Mouse (Mus musculus): ENCODE measurements around the gene Hecw1. TPM values are rescaled to one million over a fixed set of nuclear protein-coding genes. Genes with fewer than 3 reads are reported as not detected.

Gene Hecw1
- total RNA-seq, 1 experiment, result 0.94 TPM

GRCm38 (mm10) chr13:14496954-14497353 lies 26.1 kb downstream of the Hecw1 start:
- H3K9me3 ChIP-seq (ENCODE audit: control insufficient read depth, insufficient read depth, low read depth, low read length), result no peaks in the 10 kb centered on the region
- no peak overlapping the region for H3K4me3 ChIP-seq (ENCODE audit: insufficient read depth in 1 of 2, low read depth in 1 of 2, low read length in 2 of 2, poor library complexity in 1 of 2, severe bottlenecking in 1 of 2)
- no peak for DNase-seq (ENCODE audit: low read depth, low spot score)
- no peaks in the 10 kb centered on the region for H3K4me1 ChIP-seq (ENCODE audit: control insufficient read depth in 2 of 2, insufficient read depth in 2 of 2, low read length in 2 of 2, poor library complexity in 1 of 2)
- no peaks in the 10 kb centered on the region for H3K36me3 ChIP-seq (ENCODE audit: control insufficient read depth, insufficient read depth, low read length, poor library complexity, severe bottlenecking)
- in situ Hi-C loops (cut with MboI; ENCODE audit: low sequenced_read_pairs in 2 of 2, unreplicated experiment in 2 of 2), result no loop called here
- no peak overlapping the region for H3K9ac ChIP-seq (ENCODE audit: insufficient read depth, low read depth, low read length, poor library complexity, severe bottlenecking)
- no peak overlapping the region for H3K27ac ChIP-seq (ENCODE audit: insufficient read depth, low read depth, low read length, poor library complexity, severe bottlenecking)
- no peak for TF ChIP-seq HCFC1 (IDR thresholded peaks at IDR 0.05; ENCODE audit: borderline replicate concordance, insufficient read depth, low read length)
- TF ChIP-seq CHD2 (IDR thresholded peaks at IDR 0.05; ENCODE audit: low read depth, low read length), result no peak
- no peak for TF ChIP-seq ZNF384 (IDR thresholded peaks at IDR 0.05; ENCODE audit: low read depth, low read length)

- TF ChIP-seq ZNF384 (IDR thresholded peaks at IDR 0.05; ENCODE audit: low read depth, low read length) (no peak), HCFC1 (IDR thresholded peaks at IDR 0.05; ENCODE audit: borderline replicate concordance, insufficient read depth, low read length) (no peak), MAFK (IDR thresholded peaks at IDR 0.05; ENCODE audit: insufficient read depth, low read depth, low read length) (no peak), ZC3H11A (IDR thresholded peaks at IDR 0.05; ENCODE audit: borderline replicate concordance, low read depth, low read length) (no peak), CHD2 (IDR thresholded peaks at IDR 0.05; ENCODE audit: low read depth, low read length) (no peak)
- Histone ChIP-seq H3K4me1 (ENCODE audit: control insufficient read depth in 2 of 2, insufficient read depth in 2 of 2, low read length in 2 of 2, poor library complexity in 1 of 2) (no peaks in the 10 kb centered on the region), H3K36me3 (ENCODE audit: control insufficient read depth, insufficient read depth, low read length, poor library complexity, severe bottlenecking) (no peaks in the 10 kb centered on the region), H3K9ac (ENCODE audit: insufficient read depth, low read depth, low read length, poor library complexity, severe bottlenecking) (no peak overlapping the region), H3K4me3 (ENCODE audit: insufficient read depth in 1 of 2, low read depth in 1 of 2, low read length in 2 of 2, poor library complexity in 1 of 2, severe bottlenecking in 1 of 2) (no peak overlapping the region), H3K27ac (ENCODE audit: insufficient read depth, low read depth, low read length, poor library complexity, severe bottlenecking) (no peak overlapping the region), H3K9me3 (ENCODE audit: control insufficient read depth, insufficient read depth, low read depth, low read length) (no peaks in the 10 kb centered on the region)
- in situ Hi-C loops (cut with MboI; ENCODE audit: low sequenced_read_pairs in 2 of 2, unreplicated experiment in 2 of 2), result no loop called here
- DNase-seq (ENCODE audit: low read depth, low spot score), result no peak
Measured at GRCm38 (mm10) chr13:14487812-14488211, 35.2 kb downstream of the Hecw1 start.

- Histone ChIP-seq H3K4me3 (ENCODE audit: insufficient read depth in 1 of 2, low read depth in 1 of 2, low read length in 2 of 2, poor library complexity in 1 of 2, severe bottlenecking in 1 of 2) (no peak overlapping the region), H3K9ac (ENCODE audit: insufficient read depth, low read depth, low read length, poor library complexity, severe bottlenecking) (no peak overlapping the region), H3K4me1 (ENCODE audit: control insufficient read depth in 2 of 2, insufficient read depth in 2 of 2, low read length in 2 of 2, poor library complexity in 1 of 2) (peaks cover 0 to 2% of the 10 kb centered on the region in 2 experiments; a peak in 1 of 4 replicates), H3K27ac (ENCODE audit: insufficient read depth, low read depth, low read length, poor library complexity, severe bottlenecking) (no peak overlapping the region), H3K9me3 (ENCODE audit: control insufficient read depth, insufficient read depth, low read depth, low read length) (no peaks in the 10 kb centered on the region), H3K36me3 (ENCODE audit: control insufficient read depth, insufficient read depth, low read length, poor library complexity, severe bottlenecking) (no peaks in the 10 kb centered on the region)
- TF ChIP-seq MAFK (IDR thresholded peaks at IDR 0.05; ENCODE audit: insufficient read depth, low read depth, low read length) (no peak), CHD2 (IDR thresholded peaks at IDR 0.05; ENCODE audit: low read depth, low read length) (no peak), ZNF384 (IDR thresholded peaks at IDR 0.05; ENCODE audit: low read depth, low read length) (no peak), HCFC1 (IDR thresholded peaks at IDR 0.05; ENCODE audit: borderline replicate concordance, insufficient read depth, low read length) (no peak), ZC3H11A (IDR thresholded peaks at IDR 0.05; ENCODE audit: borderline replicate concordance, low read depth, low read length) (no peak)
- in situ Hi-C loops (cut with MboI; ENCODE audit: low sequenced_read_pairs in 2 of 2, unreplicated experiment in 2 of 2), result no loop called here
- DNase-seq (ENCODE audit: low read depth, low spot score), result no peak
Measured at GRCm38 (mm10) chr13:14471121-14471520, 51.9 kb downstream of the Hecw1 start.

GRCm38 (mm10) chr13:14467517-14467916 lies 55.5 kb downstream of the Hecw1 start:
- no peaks in the 10 kb centered on the region for H3K9me3 ChIP-seq (ENCODE audit: control insufficient read depth, insufficient read depth, low read depth, low read length)
- peaks cover 0 to 2% of the 10 kb centered on the region in 2 experiments; a peak in 1 of 4 replicates for H3K4me1 ChIP-seq (ENCODE audit: control insufficient read depth in 2 of 2, insufficient read depth in 2 of 2, low read length in 2 of 2, poor library complexity in 1 of 2)
- H3K36me3 ChIP-seq (ENCODE audit: control insufficient read depth, insufficient read depth, low read length, poor library complexity, severe bottlenecking), result no peaks in the 10 kb centered on the region
- H3K4me3 ChIP-seq (ENCODE audit: insufficient read depth in 1 of 2, low read depth in 1 of 2, low read length in 2 of 2, poor library complexity in 1 of 2, severe bottlenecking in 1 of 2), result no peak overlapping the region
- in situ Hi-C loops (cut with MboI; ENCODE audit: low sequenced_read_pairs in 2 of 2, unreplicated experiment in 2 of 2), result no loop called here
- TF ChIP-seq HCFC1 (IDR thresholded peaks at IDR 0.05; ENCODE audit: borderline replicate concordance, insufficient read depth, low read length), result no peak
- no peak for TF ChIP-seq ZNF384 (IDR thresholded peaks at IDR 0.05; ENCODE audit: low read depth, low read length)
- TF ChIP-seq CHD2 (IDR thresholded peaks at IDR 0.05; ENCODE audit: low read depth, low read length), result no peak
- TF ChIP-seq ZC3H11A (IDR thresholded peaks at IDR 0.05; ENCODE audit: borderline replicate concordance, low read depth, low read length), result no peak
- no peak for TF ChIP-seq MAFK (IDR thresholded peaks at IDR 0.05; ENCODE audit: insufficient read depth, low read depth, low read length)
- H3K9ac ChIP-seq (ENCODE audit: insufficient read depth, low read depth, low read length, poor library complexity, severe bottlenecking), result no peak overlapping the region
- no peak overlapping the region for H3K27ac ChIP-seq (ENCODE audit: insufficient read depth, low read depth, low read length, poor library complexity, severe bottlenecking)
- DNase-seq (ENCODE audit: low read depth, low spot score), result no peak

- in situ Hi-C loops (cut with MboI; ENCODE audit: low sequenced_read_pairs in 2 of 2, unreplicated experiment in 2 of 2), result no loop called here
- Histone ChIP-seq H3K4me1 (ENCODE audit: control insufficient read depth in 2 of 2, insufficient read depth in 2 of 2, low read length in 2 of 2, poor library complexity in 1 of 2) (no peaks in the 10 kb centered on the region), H3K27ac (ENCODE audit: insufficient read depth, low read depth, low read length, poor library complexity, severe bottlenecking) (no peak overlapping the region), H3K9ac (ENCODE audit: insufficient read depth, low read depth, low read length, poor library complexity, severe bottlenecking) (no peak overlapping the region), H3K4me3 (ENCODE audit: insufficient read depth in 1 of 2, low read depth in 1 of 2, low read length in 2 of 2, poor library complexity in 1 of 2, severe bottlenecking in 1 of 2) (no peak overlapping the region), H3K9me3 (ENCODE audit: control insufficient read depth, insufficient read depth, low read depth, low read length) (no peaks in the 10 kb centered on the region), H3K36me3 (ENCODE audit: control insufficient read depth, insufficient read depth, low read length, poor library complexity, severe bottlenecking) (no peaks in the 10 kb centered on the region)
- TF ChIP-seq ZNF384 (IDR thresholded peaks at IDR 0.05; ENCODE audit: low read depth, low read length) (no peak), HCFC1 (IDR thresholded peaks at IDR 0.05; ENCODE audit: borderline replicate concordance, insufficient read depth, low read length) (no peak), MAFK (IDR thresholded peaks at IDR 0.05; ENCODE audit: insufficient read depth, low read depth, low read length) (no peak), ZC3H11A (IDR thresholded peaks at IDR 0.05; ENCODE audit: borderline replicate concordance, low read depth, low read length) (no peak), CHD2 (IDR thresholded peaks at IDR 0.05; ENCODE audit: low read depth, low read length) (no peak)
- DNase-seq (ENCODE audit: low read depth, low spot score), result no peak
Measured at GRCm38 (mm10) chr13:14461036-14461435, 62.0 kb downstream of the Hecw1 start.
